Mouse (Mus musculus) lung, postnatal 0 days (tissue): ENCODE data around the gene Ankrd24. TPM values are rescaled to one million over a fixed set of nuclear protein-coding genes. Genes with fewer than 3 reads are reported as not detected.

Source experiments
- ATAC-seq: fragments of 200-750 bp; cut with Nextera tagmentation; 2 replicates; pipeline ENCODE4 v1.8.0; 2017; ENCODE audit warnings: moderate library complexity
- DNase-seq: peaks from one replicate; pipeline ENCODE4 v3.0.0-alpha.2; 2016; ENCODE audit warnings: low spot score
- H3K27ac ChIP-seq: fragments of 300-500 bp; sonication (generic); 2 replicates; pipeline ENCODE4 v1.5.1; 2014; ENCODE audit warnings: antibody characterized with exemption, mild to moderate bottlenecking, low read length, mixed read lengths
- H3K27me3 ChIP-seq: fragments of 300-500 bp; sonication (generic); replicated peaks from 2 replicates; pipeline ENCODE4 v1.6.1; 2014; ENCODE audit warnings: low read length, mixed read lengths; ENCODE audit not compliant: insufficient read depth
- H3K36me3 ChIP-seq: fragments of 300-500 bp; sonication (generic); 2 replicates; pipeline ENCODE4 v1.6.1; 2014; ENCODE audit warnings: low read length, mixed read lengths; ENCODE audit not compliant: insufficient read depth
- H3K4me1 ChIP-seq: fragments of 300-500 bp; sonication (generic); 2 replicates; pipeline ENCODE4 v1.6.1; 2014; ENCODE audit warnings: antibody characterized with exemption, low read depth, low read length, mixed read lengths; ENCODE audit not compliant: insufficient read depth
- H3K4me2 ChIP-seq: fragments of 300-500 bp; sonication (generic); replicated peaks from 2 replicates; pipeline ENCODE4 v1.6.1; 2014; ENCODE audit warnings: low read depth, mild to moderate bottlenecking, low read length, moderate library complexity, mixed read lengths
- H3K4me3 ChIP-seq: fragments of 300-500 bp; sonication (generic); 2 replicates; pipeline ENCODE4 v1.5.1; 2014; ENCODE audit warnings: low read depth, low read length
- H3K9ac ChIP-seq: fragments of 300-500 bp; sonication (generic); replicated peaks from 2 replicates; pipeline ENCODE4 v1.6.1; 2014; ENCODE audit warnings: low read depth, mild to moderate bottlenecking
- H3K9me3 ChIP-seq: fragments of 300-500 bp; sonication (generic); 2 replicates; pipeline ENCODE4 v1.6.1; 2016; ENCODE audit warnings: low read length, mixed read lengths
- CTCF ChIP-seq: IDR thresholded peaks from 2 replicates; pipeline ENCODE4 v1.5.1; 2016; ENCODE audit warnings: antibody characterized with exemption, mild to moderate bottlenecking
- EP300 ChIP-seq: IDR thresholded peaks from 2 replicates; pipeline ENCODE4 v1.6.1; 2016; ENCODE audit warnings: antibody characterized with exemption, mild to moderate bottlenecking, control low read depth
- WGBS: fragments of 180-500 bp; shearing (Covaris S2); extraction: QIAGEN DNeasy Blood & Tissue Kit; methylation state at CpG from one replicate; pipeline ENCODE4 v1.1.7; 2014; 5-methylcytosine and 5-hydroxymethylcytosine counted together
- polyA plus RNA-seq: library from polyadenylated mRNA; unstranded; fragments of >200 nt; fragmentation: Nextera tagmentation; extraction: Ambion mirVana; gene quantifications from 2 replicates; pipeline ENCODE4 v1.2.1, GENCODE M21; 2015

Gene Ankrd24
- polyA plus RNA-seq, 1 experiment from 2014 or later, result 5.3 TPM

DNA sequence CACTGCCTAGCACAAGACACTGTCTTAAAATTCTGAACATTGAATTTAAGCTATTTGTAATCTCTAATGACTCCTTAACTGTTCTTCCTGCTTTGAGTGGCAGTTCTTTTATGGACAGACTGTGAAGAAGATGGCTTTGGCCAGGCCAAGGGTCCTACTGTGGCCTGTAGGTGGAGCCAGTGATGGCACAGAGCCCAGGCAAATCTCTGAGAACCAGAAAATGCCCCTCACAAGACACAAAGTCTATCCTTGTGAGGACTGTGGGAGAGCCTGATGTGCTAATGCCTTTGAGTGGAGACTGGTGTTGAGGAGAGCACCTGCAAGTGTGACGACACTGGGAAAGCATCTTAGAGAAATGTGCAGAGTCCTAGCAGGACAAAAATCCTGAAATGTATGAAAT is 20.0 kb upstream of the Ankrd24 start:
- no peak overlapping the region for H3K4me2 ChIP-seq
- no peaks in the 10 kb centered on the region; the same call in 1 of the 2 replicates for H3K9me3 ChIP-seq
- no peaks in the 10 kb centered on the region for H3K36me3 ChIP-seq
- no peak overlapping the region for H3K27ac ChIP-seq
- no peaks in the 10 kb centered on the region; the same call in 1 of the 2 replicates for H3K4me1 ChIP-seq
- H3K4me3 ChIP-seq, result no peak overlapping the region
- no peaks in the 10 kb centered on the region for H3K27me3 ChIP-seq
- no peak for ATAC-seq
- peak; percentile 42 for TF ChIP-seq CTCF
- no peak for TF ChIP-seq EP300
- 97% methylated on average over 1 of the region's 1 CpGs for WGBS
- no peak overlapping the region for H3K9ac ChIP-seq
- DNase-seq, result no peak

DNA sequence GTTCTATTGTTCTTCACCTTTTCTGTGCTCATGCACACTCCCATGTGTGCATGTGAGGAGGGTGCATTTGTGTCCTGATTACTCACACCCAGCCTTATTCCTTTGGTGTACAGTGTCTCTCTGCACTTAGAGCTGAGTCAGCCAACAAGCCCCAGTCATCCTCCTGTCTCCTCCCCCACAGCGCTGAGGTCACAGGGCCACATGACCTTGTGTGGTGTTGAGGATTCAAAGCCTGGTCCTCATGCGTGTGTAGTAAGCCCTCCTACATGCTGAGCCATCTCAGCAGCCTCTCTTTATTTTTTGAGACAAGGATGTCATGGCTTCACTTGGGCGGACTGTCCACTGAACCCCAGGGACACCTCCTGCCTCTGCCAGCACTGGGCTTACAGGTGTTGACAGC is 15.6 kb upstream of the Ankrd24 start:
- Histone ChIP-seq H3K36me3 (no peaks in the 10 kb centered on the region), H3K4me2 (no peak overlapping the region), H3K4me3 (no peak overlapping the region), H3K27ac (no peak overlapping the region), H3K9ac (no peak overlapping the region), H3K27me3 (no peaks in the 10 kb centered on the region), H3K4me1 (no peaks in the 10 kb centered on the region), H3K9me3 (no peaks in the 10 kb centered on the region; the same call in 1 of the 2 replicates)
- TF ChIP-seq CTCF (no peak), EP300 (no peak)
- DNase-seq (no peak), ATAC-seq (no peak)
- 63% methylated on average over 3 of the region's 3 CpGs for WGBS

GRCm38 (mm10) chr10:81615486-81615885 is 12.9 kb upstream of the Ankrd24 start:
- Histone ChIP-seq H3K4me2 (no peak overlapping the region), H3K27ac (no peak overlapping the region), H3K9ac (no peak overlapping the region), H3K9me3 (no peaks in the 10 kb centered on the region; the same call in none of the 2 replicates), H3K4me3 (no peak overlapping the region), H3K36me3 (no peaks in the 10 kb centered on the region), H3K4me1 (no peaks in the 10 kb centered on the region), H3K27me3 (no peaks in the 10 kb centered on the region)
- ATAC-seq, result no peak
- no peak for DNase-seq
- 54% methylated on average over 6 of the region's 6 CpGs for WGBS
- no peak for TF ChIP-seq EP300
- TF ChIP-seq CTCF, result no peak

GRCm38 (mm10) chr10:81619976-81620375 is 8.4 kb upstream of the Ankrd24 start:
- no peak overlapping the region for H3K27ac ChIP-seq
- ATAC-seq, result no peak
- no peak for TF ChIP-seq CTCF
- TF ChIP-seq EP300, result no peak
- no peaks in the 10 kb centered on the region for H3K27me3 ChIP-seq
- H3K36me3 ChIP-seq, result peaks cover 13% of the 10 kb centered on the region; the same call in 1 of the 2 replicates
- no peak overlapping the region for H3K9ac ChIP-seq
- H3K4me2 ChIP-seq, result no peak overlapping the region
- no peaks in the 10 kb centered on the region; the same call in 1 of the 2 replicates for H3K9me3 ChIP-seq
- WGBS, result 60% methylated on average over 5 of the region's 5 CpGs
- H3K4me3 ChIP-seq, result no peak overlapping the region
- no peak for DNase-seq
- no peaks in the 10 kb centered on the region for H3K4me1 ChIP-seq

GRCm38 (mm10) chr10:81620786-81621185 is 7.6 kb upstream of the Ankrd24 start:
- Histone ChIP-seq H3K4me3 (no peak overlapping the region), H3K4me2 (no peak overlapping the region), H3K9ac (no peak overlapping the region), H3K36me3 (peaks cover 16% of the 10 kb centered on the region; the same call in 1 of the 2 replicates), H3K27me3 (no peaks in the 10 kb centered on the region), H3K9me3 (no peaks in the 10 kb centered on the region; the same call in 1 of the 2 replicates), H3K27ac (no peak overlapping the region), H3K4me1 (no peaks in the 10 kb centered on the region)
- no peak for TF ChIP-seq EP300
- no peak for TF ChIP-seq CTCF
- no peak for DNase-seq
- WGBS, result 52% methylated on average over 9 of the region's 9 CpGs
- no peak for ATAC-seq

DNA sequence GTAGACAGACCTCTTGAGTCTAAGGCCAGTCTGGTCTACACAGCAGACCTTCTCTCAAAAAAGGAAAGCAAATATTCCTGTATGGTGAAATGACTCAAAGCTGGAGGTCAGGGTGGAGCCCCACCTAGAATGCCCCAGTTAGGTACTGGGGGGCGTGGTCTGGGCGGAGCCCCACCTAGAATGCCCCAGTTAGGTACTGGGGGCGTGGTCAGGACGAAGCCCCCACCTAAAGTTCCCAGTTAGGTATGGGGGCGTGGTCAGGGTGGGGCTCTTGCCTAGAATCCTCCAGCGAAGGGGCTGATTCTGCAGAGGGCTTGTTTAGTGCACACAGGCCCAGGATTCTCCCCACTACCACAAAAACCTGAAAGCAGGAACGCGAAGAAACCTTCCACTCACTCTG is 4.9 kb upstream of the Ankrd24 start:
- Histone ChIP-seq H3K9ac (no peak overlapping the region), H3K4me1 (peaks cover 13% of the 10 kb centered on the region), H3K36me3 (peaks cover 16% of the 10 kb centered on the region; the same call in 1 of the 2 replicates), H3K4me2 (no peak overlapping the region), H3K27me3 (no peaks in the 10 kb centered on the region), H3K4me3 (no peak overlapping the region), H3K27ac (no peak overlapping the region), H3K9me3 (no peaks in the 10 kb centered on the region; the same call in 1 of the 2 replicates)
- DNase-seq, result peak; percentile 48
- TF ChIP-seq EP300, result no peak
- ATAC-seq, result no peak
- 63% methylated on average over 8 of the region's 8 CpGs for WGBS
